Mouse (Mus musculus) spleen, adult 2 months (tissue): ENCODE data around the gene Psmd11.

Source experiments
- CTCF ChIP-seq: fragments of 200-500 bp; IDR thresholded peaks from 2 replicates; pipeline ENCODE4 v1.5.1; 2011; ENCODE audit warnings: mild to moderate bottlenecking, inconsistent platforms; ENCODE audit not compliant: insufficient read depth, insufficient read length, insufficient replicate concordance; ENCODE audit errors: extremely low read depth
- POLR2A ChIP-seq: fragments of 200-500 bp; IDR thresholded peaks from 2 replicates; pipeline ENCODE4 v1.6.1; 2011; ENCODE audit warnings: low read depth, low read length, inconsistent platforms

- TF ChIP-seq POLR2A (no peak), CTCF (no peak)
Measured at GRCm38 (mm10) chr11:80429009-80429475, 627 bp downstream of the Psmd11 start.
